In the genomic region with DNA sequence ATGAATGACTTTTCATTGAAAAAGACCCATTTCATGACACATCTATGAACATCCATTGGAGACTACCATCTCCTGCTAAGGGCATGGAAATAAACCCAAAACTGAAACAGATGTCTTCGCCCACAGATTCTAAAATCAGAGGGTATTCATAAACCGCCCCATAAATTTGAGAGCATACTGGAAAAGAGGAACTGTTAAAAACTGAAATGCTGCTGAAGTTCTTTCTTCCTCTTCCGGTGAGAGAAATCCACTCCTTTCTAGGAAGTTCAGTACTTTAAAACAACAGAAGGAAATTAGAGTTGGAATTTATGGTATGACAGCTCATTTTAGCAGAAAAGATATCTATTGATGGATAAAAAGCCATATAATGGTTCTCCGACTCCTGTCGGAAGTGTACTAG, we compare ENCODE assay signal across 31 mouse cellular contexts. TPM values are rescaled to one million over a fixed set of nuclear protein-coding genes. Genes with fewer than 3 reads are reported as not detected.
DNase-seq lines count a peak whose midpoint lies in the region; ATAC-seq and TF ChIP-seq lines count a peak whose summit lies in the region.
"Had no signal": no experiment of that assay in that cellular context is flagged by ENCODE, and none has a peak within 500 bp of the region (broad histone marks: within the 10 kb centered on the region; RNA-seq: fewer than 3 reads in every experiment).

No protein-coding gene starts in this region.

- H3K4me3 ChIP-seq in left cerebral cortex, adult 2 months: no peak overlapping the region
- H3K4me3 ChIP-seq in midbrain, embryonic 14.5 days (replicated peaks; ENCODE audit: low read depth, low read length): no peak overlapping the region
- H3K4me3 ChIP-seq: embryonic facial prominence, embryonic 10.5 days; embryonic facial prominence, embryonic 15.5 days; forebrain, embryonic 12.5 days; gastrocnemius, adult 2 months; heart, embryonic 13.5 days; hindbrain, embryonic 10.5 days; hindbrain, embryonic 15.5 days; kidney, embryonic 15.5 days; layer of hippocampus, adult 2 months; liver, embryonic 13.5 days; midbrain, embryonic 15.5 days; stomach, embryonic 15.5 days had no signal

- H3K27ac ChIP-seq in left cerebral cortex, adult 2 months: peak overlapping the region; percentile 53; the same call in 1 of the 2 replicates
- no peak overlapping the region for H3K27ac ChIP-seq in midbrain, embryonic 14.5 days (replicated peaks; ENCODE audit: low read depth, low read length)
- H3K27ac ChIP-seq: embryonic facial prominence, embryonic 10.5 days; embryonic facial prominence, embryonic 15.5 days; forebrain, embryonic 12.5 days; gastrocnemius, adult 2 months; heart, embryonic 13.5 days; hindbrain, embryonic 10.5 days; hindbrain, embryonic 15.5 days; kidney, embryonic 15.5 days; liver, embryonic 13.5 days; midbrain, embryonic 15.5 days; stomach, embryonic 15.5 days had no signal

- H3K9me3 ChIP-seq in midbrain, embryonic 14.5 days (ENCODE audit: control insufficient read depth, low read length): no peaks in the 10 kb centered on the region
- H3K9me3 ChIP-seq: embryonic facial prominence, embryonic 10.5 days; embryonic facial prominence, embryonic 15.5 days; forebrain, embryonic 12.5 days; heart, embryonic 13.5 days; hindbrain, embryonic 10.5 days; hindbrain, embryonic 15.5 days; kidney, embryonic 15.5 days; liver, embryonic 13.5 days; midbrain, embryonic 15.5 days; stomach, embryonic 15.5 days had no signal

- H3K9ac ChIP-seq in midbrain, embryonic 14.5 days (replicated peaks; ENCODE audit: low read length): no peak overlapping the region
- H3K9ac ChIP-seq: embryonic facial prominence, embryonic 15.5 days; forebrain, embryonic 12.5 days; heart, embryonic 13.5 days; hindbrain, embryonic 15.5 days; kidney, embryonic 15.5 days; liver, embryonic 13.5 days; midbrain, embryonic 15.5 days; stomach, embryonic 15.5 days had no signal

- no peak for DNase-seq in left cerebral cortex, adult 2 months (ENCODE audit: extremely low spot score in 1 of 2, low spot score in 2 of 2)
- DNase-seq in left cerebral cortex, postnatal 36 days (ENCODE audit: low spot score in 2 of 2): no peak
- DNase-seq in B cell, adult 2 months: peak; percentile 7 to 9
- peak; percentile 81 for DNase-seq in brain, adult 2 months (ENCODE audit: low read depth, low spot score)
- no peak for DNase-seq in midbrain, embryonic 14.5 days
- no peak for DNase-seq in adrenal gland, adult 2 months
- DNase-seq in thymus, postnatal 10 days (ENCODE audit: low spot score in 2 of 2): no peak
- DNase-seq: adrenal gland, postnatal 14 days; cerebellum, adult 18-20 months; cerebellum, postnatal 10 days; gastrocnemius, adult 2 months; heart, postnatal 10 days; kidney, adult 11 months; kidney, postnatal 36 days; left cerebral cortex, postnatal 4 days; liver, embryonic 13.5 days; lung, adult 2 months; thymus, postnatal 36 days had no signal

- TF ChIP-seq CTCF in left cerebral cortex, adult 2 months (IDR thresholded peaks at IDR 0.05): no peak

- intact Hi-C loops in left cerebral cortex, adult 2 months (cut with DNase I): loop anchor here (2.0 to 5.0 kb wide), 3 partner anchors 90 to 312 kb away; no protein-coding TSS in a partner anchor
- intact Hi-C loops in left cerebral cortex, postnatal 36 days (cut with DNase I): loop anchor here (5.0 to 10.0 kb wide), 6 partner anchors 108 to 414 kb away; partner anchors contain the start of genes Jmy and Tent2

- H3K4me2 ChIP-seq in midbrain, embryonic 14.5 days (ENCODE audit: low read length): no peak overlapping the region
- H3K4me2 ChIP-seq: embryonic facial prominence, embryonic 15.5 days; forebrain, embryonic 12.5 days; heart, embryonic 13.5 days; hindbrain, embryonic 15.5 days; kidney, embryonic 15.5 days; midbrain, embryonic 15.5 days; stomach, embryonic 15.5 days had no signal

- H3K36me3 ChIP-seq in midbrain, embryonic 14.5 days (ENCODE audit: control insufficient read depth, insufficient read depth, low read length): no peaks in the 10 kb centered on the region
- H3K36me3 ChIP-seq: embryonic facial prominence, embryonic 10.5 days; embryonic facial prominence, embryonic 15.5 days; forebrain, embryonic 12.5 days; heart, embryonic 13.5 days; hindbrain, embryonic 10.5 days; hindbrain, embryonic 15.5 days; kidney, embryonic 15.5 days; liver, embryonic 13.5 days; midbrain, embryonic 15.5 days; stomach, embryonic 15.5 days had no signal

- ATAC-seq in megakaryocyte, adult 5-6 weeks (ENCODE audit: poor library complexity, severe bottlenecking): peak; percentile 17; the same call in 1 of the 2 replicates
- ATAC-seq in midbrain, embryonic 14.5 days (ENCODE audit: low FRiP score, low TSS enrichment): no peak
- ATAC-seq: CD4-positive, CD25-positive, alpha-beta regulatory T cell, adult 4 months; inflammation-experienced regulatory T-cells, adult 6 months; midbrain, embryonic 15.5 days had no signal

- WGBS in midbrain, embryonic 14.5 days: 95% methylated on average over 5 of the region's 5 CpGs

- H3K4me1 ChIP-seq in midbrain, embryonic 14.5 days (ENCODE audit: control insufficient read depth, insufficient read depth, low read length): peaks cover 9% of the 10 kb centered on the region; the same call in 1 of the 2 replicates
- H3K4me1 ChIP-seq: embryonic facial prominence, embryonic 15.5 days had no signal

- no peaks in the 10 kb centered on the region for H3K27me3 ChIP-seq in midbrain, embryonic 14.5 days (ENCODE audit: control insufficient read depth, insufficient read depth, low read length)
- H3K27me3 ChIP-seq: embryonic facial prominence, embryonic 15.5 days; forebrain, embryonic 12.5 days; heart, embryonic 13.5 days; hindbrain, embryonic 15.5 days; kidney, embryonic 15.5 days; liver, embryonic 13.5 days; midbrain, embryonic 15.5 days; stomach, embryonic 15.5 days had no signal

RNA-seq across cellular contexts. Expression of gene Homer1, which starts 1.1 kb away (rescaled TPM):
- total RNA-seq in left cerebral cortex, adult 2 months (2021): 100 to 1,000 TPM; 381 to 464 TPM
- total RNA-seq in left cerebral cortex, postnatal 36 days (2021): 100 to 1,000 TPM; 284 to 371 TPM
- 17.8 and 18.8 TPM in 2 replicates for total RNA-seq in megakaryocyte, adult 5-6 weeks (2015)
- 20.5 and 26.8 TPM in 2 replicates for total RNA-seq in megakaryocyte, adult 5-6 weeks (2017)
- 17.1 and 17.4 TPM in 2 replicates for polyA plus RNA-seq in midbrain, embryonic 14.5 days (2014; fragmentation: Nextera tagmentation; extraction: Ambion mirVana)
- total RNA-seq in adrenal gland, adult 2 months (2021): 10 to 100 TPM; 27.2 to 56.6 TPM
- polyA plus RNA-seq in adrenal gland, adult 2 months (2012; rRNA removed): 4.7 and 5.2 TPM in 2 replicates

Comparison
In these comparisons a context has a peak if more than half of its experiments do, and no peak if none do; other contexts are left out.
1. DNase-seq: peak in B cell, adult 2 months (2 of 2) and brain, adult 2 months (single experiment); none in left cerebral cortex, adult 2 months (0 of 2), left cerebral cortex, postnatal 36 days (0 of 2), midbrain, embryonic 14.5 days (single experiment), adrenal gland, adult 2 months (single experiment) and thymus, postnatal 10 days (0 of 2).
2. RNA of gene Homer1, which starts 1.1 kb away (total RNA-seq): 381 to 464 TPM in left cerebral cortex, adult 2 months and 284 to 371 TPM in left cerebral cortex, postnatal 36 days; 27.2 to 56.6 TPM in adrenal gland, adult 2 months and 17.8 to 26.8 TPM in megakaryocyte, adult 5-6 weeks; every median in the first group is over 4 times any median in the second.